Mouse (Mus musculus) monocyte, adult 2 months (primary cell): Measurements from ENCODE around the gene Xpc.
A peak's percentile ranks its signal among the peaks of the same experiment; 100 is the strongest.

ENCODE experiments used
- DNase-seq, 2 experiments: peaks; one replicate each; pipeline ENCODE4 v3.0.0; 2022; ENCODE audit warnings: low spot score in 2 of 2, low read depth in 1 of 2

Gene Xpc

GRCm38 (mm10) chr6:91515545-91516449 lies at the start of gene Xpc, which contains the start of gene Lsm3:
Gene Xpc (minus strand): TSS chr6:91515888.
Gene Lsm3 (plus strand): TSS chr6:91515928.
- DNase-seq = peak; percentile 93 to 98

- no peak for DNase-seq
Measured at GRCm38 (mm10) chr6:91563031-91563430, 47.3 kb upstream of the Xpc start.

GRCm38 (mm10) chr6:91560186-91560585 lies 44.5 kb upstream of the Xpc start:
- DNase-seq = no peak

- no peak for DNase-seq
Measured at GRCm38 (mm10) chr6:91559371-91559770, 43.7 kb upstream of the Xpc start.

GRCm38 (mm10) chr6:91558565-91558964 lies 42.9 kb upstream of the Xpc start:
- DNase-seq = no peak

- no peak for DNase-seq
Measured at GRCm38 (mm10) chr6:91552693-91553092, 37.0 kb upstream of the Xpc start.

GRCm38 (mm10) chr6:91551671-91552070 lies 36.0 kb upstream of the Xpc start:
- DNase-seq = no peak

- no peak for DNase-seq
Measured at GRCm38 (mm10) chr6:91549621-91550020, 33.9 kb upstream of the Xpc start.

- DNase-seq = no peak
Measured at GRCm38 (mm10) chr6:91547313-91547712, 31.6 kb upstream of the Xpc start.

GRCm38 (mm10) chr6:91546241-91546884 lies 30.7 kb upstream of the Xpc start:
- DNase-seq = no peak

- DNase-seq = no peak
Measured at GRCm38 (mm10) chr6:91543056-91543455, 27.4 kb upstream of the Xpc start.

GRCm38 (mm10) chr6:91541276-91541675 lies 25.6 kb upstream of the Xpc start:
- no peak for DNase-seq

GRCm38 (mm10) chr6:91536047-91536765 lies 20.5 kb upstream of the Xpc start:
- no peak for DNase-seq

GRCm38 (mm10) chr6:91535231-91535630 lies 19.5 kb upstream of the Xpc start:
- no peak for DNase-seq

- no peak for DNase-seq
Measured at GRCm38 (mm10) chr6:91534268-91534667, 18.6 kb upstream of the Xpc start.

- DNase-seq = no peak
Measured at GRCm38 (mm10) chr6:91533771-91534170, 18.1 kb upstream of the Xpc start.

- no peak for DNase-seq
Measured at GRCm38 (mm10) chr6:91533359-91533758, 17.7 kb upstream of the Xpc start.

GRCm38 (mm10) chr6:91532661-91533060 lies 17.0 kb upstream of the Xpc start:
- no peak for DNase-seq

- no peak for DNase-seq
Measured at GRCm38 (mm10) chr6:91531276-91531675, 15.6 kb upstream of the Xpc start.

- DNase-seq = no peak
Measured at GRCm38 (mm10) chr6:91530673-91531072, 15.0 kb upstream of the Xpc start.

- no peak for DNase-seq
Measured at GRCm38 (mm10) chr6:91528265-91528664, 12.6 kb upstream of the Xpc start.
